Mouse (Mus musculus): ENCODE results near the gene Adarb2. TPM values are rescaled to one million over a fixed set of nuclear protein-coding genes. Genes with fewer than 3 reads are reported as not detected.

The Adarb2 gene
- polyA plus RNA-seq, 1 experiment = 8.3 TPM

GRCm38 (mm10) chr13:8272158-8272945, 69.7 kb downstream of the Adarb2 start:
- Histone ChIP-seq H3K27ac (ENCODE audit: insufficient read depth, low read length) (no peak overlapping the region), H3K4me3 (ENCODE audit: insufficient read depth, low read length) (no peak overlapping the region), H3K4me1 (ENCODE audit: control insufficient read depth, insufficient read depth, low read length) (no peaks in the 10 kb centered on the region)
- TF ChIP-seq CTCF (IDR thresholded peaks at IDR 0.05; ENCODE audit: extremely low read depth, insufficient read depth, low read length) (no peak), POLR2A (IDR thresholded peaks at IDR 0.05; ENCODE audit: extremely low read depth, insufficient read depth, low read length) (no peak)

GRCm38 (mm10) chr13:8283116-8283515, 80.5 kb downstream of the Adarb2 start:
- no peak overlapping the region for H3K4me3 ChIP-seq (ENCODE audit: insufficient read depth, low read length)
- no peaks in the 10 kb centered on the region for H3K4me1 ChIP-seq (ENCODE audit: control insufficient read depth, insufficient read depth, low read length)
- no peak overlapping the region for H3K27ac ChIP-seq (ENCODE audit: insufficient read depth, low read length)
- TF ChIP-seq POLR2A (IDR thresholded peaks at IDR 0.05; ENCODE audit: extremely low read depth, insufficient read depth, low read length) (no peak), CTCF (IDR thresholded peaks at IDR 0.05; ENCODE audit: extremely low read depth, insufficient read depth, low read length) (no peak)

- no peak overlapping the region for H3K4me3 ChIP-seq (ENCODE audit: insufficient read depth, low read length)
- no peak overlapping the region for H3K27ac ChIP-seq (ENCODE audit: insufficient read depth, low read length)
- H3K4me1 ChIP-seq (ENCODE audit: control insufficient read depth, insufficient read depth, low read length) = no peaks in the 10 kb centered on the region
- TF ChIP-seq CTCF (IDR thresholded peaks at IDR 0.05; ENCODE audit: extremely low read depth, insufficient read depth, low read length) = no peak
- TF ChIP-seq POLR2A (IDR thresholded peaks at IDR 0.05; ENCODE audit: extremely low read depth, insufficient read depth, low read length) = no peak
These were observed 113.9 kb downstream of the Adarb2 start for GRCm38 (mm10) chr13:8316347-8317141.

GRCm38 (mm10) chr13:8333589-8334455, 131.2 kb downstream of the Adarb2 start:
- H3K4me1 ChIP-seq (ENCODE audit: control insufficient read depth, insufficient read depth, low read length) = no peaks in the 10 kb centered on the region
- H3K4me3 ChIP-seq (ENCODE audit: insufficient read depth, low read length) = no peak overlapping the region
- no peak for TF ChIP-seq CTCF (IDR thresholded peaks at IDR 0.05; ENCODE audit: extremely low read depth, insufficient read depth, low read length)
- no peak for TF ChIP-seq POLR2A (IDR thresholded peaks at IDR 0.05; ENCODE audit: extremely low read depth, insufficient read depth, low read length)
- no peak overlapping the region for H3K27ac ChIP-seq (ENCODE audit: insufficient read depth, low read length)

DNA sequence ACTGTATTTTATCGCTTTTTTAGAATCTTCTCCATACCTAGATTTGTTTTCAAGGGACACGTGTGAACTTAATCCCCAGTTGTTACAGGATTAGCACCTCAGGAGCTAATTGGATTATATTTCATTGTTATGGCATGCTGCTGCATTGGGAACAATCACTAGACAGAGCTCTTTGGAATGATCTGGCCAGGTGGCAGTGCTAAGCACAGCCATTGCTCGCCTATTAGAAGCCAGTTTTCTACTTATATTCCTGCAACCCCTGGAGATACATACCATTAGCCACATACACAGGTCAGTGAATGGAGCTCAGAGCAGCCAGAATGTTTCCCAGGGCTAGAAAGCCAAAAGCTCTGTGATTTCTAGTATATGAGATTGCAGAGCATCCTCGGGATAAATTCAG, 131.9 kb downstream of the Adarb2 start:
- H3K27ac ChIP-seq (ENCODE audit: insufficient read depth, low read length) = no peak overlapping the region
- TF ChIP-seq CTCF (IDR thresholded peaks at IDR 0.05; ENCODE audit: extremely low read depth, insufficient read depth, low read length) (no peak), POLR2A (IDR thresholded peaks at IDR 0.05; ENCODE audit: extremely low read depth, insufficient read depth, low read length) (no peak)
- no peaks in the 10 kb centered on the region for H3K4me1 ChIP-seq (ENCODE audit: control insufficient read depth, insufficient read depth, low read length)
- H3K4me3 ChIP-seq (ENCODE audit: insufficient read depth, low read length) = no peak overlapping the region

- TF ChIP-seq POLR2A (IDR thresholded peaks at IDR 0.05; ENCODE audit: extremely low read depth, insufficient read depth, low read length) (no peak), CTCF (IDR thresholded peaks at IDR 0.05; ENCODE audit: extremely low read depth, insufficient read depth, low read length) (no peak)
- H3K27ac ChIP-seq (ENCODE audit: insufficient read depth, low read length) = no peak overlapping the region
- H3K4me1 ChIP-seq (ENCODE audit: control insufficient read depth, insufficient read depth, low read length) = no peaks in the 10 kb centered on the region
- no peak overlapping the region for H3K4me3 ChIP-seq (ENCODE audit: insufficient read depth, low read length)
These were observed 138.6 kb downstream of the Adarb2 start for GRCm38 (mm10) chr13:8341086-8341807.

DNA sequence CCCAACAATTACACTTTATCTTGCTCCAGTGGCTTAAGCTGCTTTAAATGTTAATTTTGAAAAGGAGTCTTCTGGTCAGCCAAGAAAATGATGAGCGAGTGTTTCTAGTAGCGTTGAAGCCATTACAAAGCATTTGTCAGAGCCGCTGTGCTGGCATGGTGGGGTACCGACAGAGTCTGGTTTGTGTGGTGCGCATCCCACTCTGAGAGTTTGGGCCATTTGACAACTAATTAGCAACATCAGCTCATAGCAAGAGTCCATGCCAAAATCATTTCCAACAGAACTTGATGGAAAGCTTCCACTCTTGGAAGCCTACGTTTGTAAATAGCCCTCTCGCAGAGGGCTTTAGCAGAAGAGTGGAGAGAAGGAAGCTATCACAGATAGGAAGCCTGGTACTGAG, 144.5 kb downstream of the Adarb2 start:
- no peak for TF ChIP-seq CTCF (IDR thresholded peaks at IDR 0.05; ENCODE audit: extremely low read depth, insufficient read depth, low read length)
- TF ChIP-seq POLR2A (IDR thresholded peaks at IDR 0.05; ENCODE audit: extremely low read depth, insufficient read depth, low read length) = no peak
- no peak overlapping the region for H3K27ac ChIP-seq (ENCODE audit: insufficient read depth, low read length)
- H3K4me3 ChIP-seq (ENCODE audit: insufficient read depth, low read length) = no peak overlapping the region
- H3K4me1 ChIP-seq (ENCODE audit: control insufficient read depth, insufficient read depth, low read length) = no peaks in the 10 kb centered on the region

DNA sequence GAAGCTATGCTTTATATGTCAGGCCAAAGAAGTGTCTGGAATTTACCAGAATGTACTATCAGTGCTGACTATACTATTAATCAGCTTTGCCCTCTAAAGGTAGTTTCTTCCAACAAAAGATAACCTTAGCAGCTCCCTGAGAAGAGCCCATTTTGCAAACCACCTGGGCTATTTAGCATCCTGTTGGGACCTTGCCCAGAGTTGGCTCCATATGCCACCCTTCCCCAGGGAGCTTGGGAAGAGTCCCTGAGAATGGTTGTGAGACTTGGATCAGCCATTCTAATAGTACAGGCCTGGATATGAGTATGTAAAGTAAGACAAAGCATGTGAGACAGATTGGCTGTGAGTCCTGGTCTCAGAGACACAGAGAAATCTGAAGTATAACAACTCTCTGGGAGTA, 149.7 kb downstream of the Adarb2 start:
- TF ChIP-seq CTCF (IDR thresholded peaks at IDR 0.05; ENCODE audit: extremely low read depth, insufficient read depth, low read length) = no peak
- no peak for TF ChIP-seq POLR2A (IDR thresholded peaks at IDR 0.05; ENCODE audit: extremely low read depth, insufficient read depth, low read length)
- no peaks in the 10 kb centered on the region for H3K4me1 ChIP-seq (ENCODE audit: control insufficient read depth, insufficient read depth, low read length)
- no peak overlapping the region for H3K27ac ChIP-seq (ENCODE audit: insufficient read depth, low read length)
- no peak overlapping the region for H3K4me3 ChIP-seq (ENCODE audit: insufficient read depth, low read length)

- TF ChIP-seq CTCF (IDR thresholded peaks at IDR 0.05; ENCODE audit: extremely low read depth, insufficient read depth, low read length) (no peak), POLR2A (IDR thresholded peaks at IDR 0.05; ENCODE audit: extremely low read depth, insufficient read depth, low read length) (no peak)
These were observed 150.3 kb downstream of the Adarb2 start for GRCm38 (mm10) chr13:8352952-8353351.

More at GRCm38 (mm10) chr13:8352952-8353351, 150.3 kb downstream of the Adarb2 start:
- Histone ChIP-seq H3K27ac (ENCODE audit: insufficient read depth, low read length) (no peak overlapping the region), H3K4me1 (ENCODE audit: control insufficient read depth, insufficient read depth, low read length) (no peaks in the 10 kb centered on the region), H3K4me3 (ENCODE audit: insufficient read depth, low read length) (no peak overlapping the region)
